Mouse (Mus musculus): Measurements from ENCODE around the gene Ror2.

The Ror2 gene

DNA sequence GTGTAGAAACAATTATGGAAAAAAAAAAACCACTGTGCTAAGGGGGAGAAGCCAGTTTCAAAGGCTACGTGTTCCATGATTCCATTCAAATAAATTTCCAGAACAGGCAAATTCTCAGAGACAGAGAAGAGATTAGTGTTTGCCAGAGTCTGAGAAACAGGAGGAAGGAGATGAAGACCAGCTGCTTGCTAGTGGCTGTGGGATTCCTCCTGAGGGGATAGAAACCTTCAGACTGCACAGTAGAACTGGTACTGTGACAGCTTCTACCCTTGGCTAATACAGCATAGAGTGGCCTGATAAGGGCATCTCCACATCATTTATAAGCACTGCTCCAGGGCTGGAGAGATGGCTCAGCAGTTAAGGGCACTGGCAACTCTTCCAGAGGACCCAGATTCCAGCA, 11.2 kb downstream of the Ror2 start:
- no peak for DNase-seq (ENCODE audit: low read depth)

DNA sequence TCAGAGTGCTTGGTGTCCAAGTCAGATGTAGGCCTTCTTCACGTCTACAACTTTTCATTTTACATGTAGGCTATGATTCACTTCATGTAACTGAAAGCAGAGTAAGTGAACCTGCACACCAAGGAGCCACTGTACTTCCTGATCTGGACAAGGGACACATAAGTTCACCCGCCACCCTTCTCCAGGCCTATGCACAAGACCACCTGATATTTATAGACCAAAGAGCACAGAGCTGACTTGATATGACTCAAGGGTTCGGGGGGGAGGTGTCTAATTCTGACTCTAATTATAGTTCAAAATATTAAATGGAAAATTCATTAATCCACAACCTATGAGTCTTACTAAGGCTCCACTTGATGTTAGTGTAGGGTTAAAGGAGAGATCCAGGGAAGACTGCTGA, 14.3 kb downstream of the Ror2 start:
- no peak for DNase-seq (ENCODE audit: low read depth)

DNA sequence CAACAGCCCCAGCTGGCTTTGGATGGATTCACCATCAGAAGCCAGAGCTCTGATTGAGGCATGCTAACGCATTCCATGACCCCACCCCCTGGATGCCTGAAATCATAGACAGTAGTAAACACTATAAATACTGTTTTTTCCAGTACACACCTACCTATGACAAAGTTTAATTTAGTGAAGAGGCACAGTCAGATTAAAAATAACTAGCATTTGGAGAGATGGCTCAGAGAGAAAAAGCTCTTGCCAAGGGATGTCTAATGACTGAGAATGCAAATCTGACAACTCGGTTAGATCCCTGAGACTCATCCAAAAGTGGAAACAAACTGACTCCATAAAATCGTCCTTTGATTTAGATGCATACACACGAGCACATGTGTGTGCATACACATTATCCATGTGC, 15.4 kb downstream of the Ror2 start:
- no peak for DNase-seq (ENCODE audit: low read depth)

DNA sequence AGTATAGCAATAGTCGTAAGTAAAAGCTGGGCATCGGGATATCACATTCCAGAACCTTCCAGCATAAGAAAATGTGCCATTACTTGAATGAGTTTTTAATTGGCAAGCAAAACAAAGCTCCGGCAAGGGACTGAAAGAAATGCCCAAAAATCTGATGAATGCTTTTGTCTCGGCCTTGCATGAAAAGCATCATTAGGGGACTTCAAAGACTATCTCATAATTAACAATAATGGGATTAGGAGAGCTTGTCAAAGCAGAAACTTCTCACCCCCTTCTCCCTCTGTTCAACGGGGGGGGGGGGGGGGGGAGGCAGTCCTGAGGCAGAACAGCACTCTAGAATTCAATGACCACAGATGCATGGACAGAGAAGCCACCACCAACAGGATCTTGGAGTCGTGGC, 17.4 kb downstream of the Ror2 start:
- DNase-seq (ENCODE audit: low read depth): no peak

DNA sequence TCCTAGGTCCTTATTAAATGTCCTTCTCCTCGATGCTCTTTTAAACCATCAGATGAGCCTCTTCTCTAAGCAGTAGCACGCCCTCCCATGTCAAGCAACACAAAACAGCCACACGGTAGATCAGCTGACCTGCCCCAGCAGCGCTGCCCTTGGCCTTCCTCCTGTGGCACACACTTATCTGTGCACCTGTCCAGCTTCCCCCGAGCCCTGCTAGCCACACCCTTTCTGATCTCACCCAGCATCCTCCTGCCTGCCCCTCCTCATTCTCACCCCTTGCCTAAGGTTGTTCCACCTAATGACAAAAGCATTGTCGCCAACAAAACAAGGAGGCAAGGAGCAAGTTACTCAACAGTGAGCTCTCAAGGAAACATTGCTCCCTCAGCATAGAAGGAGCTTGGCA, 18.1 kb downstream of the Ror2 start:
- no peak for DNase-seq (ENCODE audit: low read depth)

DNA sequence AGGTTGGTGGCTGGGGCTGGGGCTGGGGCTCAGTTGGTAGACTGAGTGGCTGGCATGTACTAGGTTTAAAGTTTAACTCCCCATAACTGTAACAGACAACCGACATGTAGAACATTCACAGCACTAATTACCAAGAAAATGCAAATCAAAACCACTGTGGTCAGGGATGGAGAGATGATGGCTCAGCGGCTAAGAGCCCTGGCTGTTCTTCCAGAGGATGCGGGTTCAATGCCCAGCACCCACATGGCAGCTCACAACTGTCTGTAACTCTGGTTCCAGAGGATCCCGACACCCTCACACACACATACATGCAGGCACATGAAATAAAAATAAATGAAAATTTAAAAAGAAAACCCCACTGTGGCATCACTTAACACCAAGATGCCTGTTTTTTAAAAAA, 18.8 kb downstream of the Ror2 start:
- no peak for DNase-seq (ENCODE audit: low read depth)

DNA sequence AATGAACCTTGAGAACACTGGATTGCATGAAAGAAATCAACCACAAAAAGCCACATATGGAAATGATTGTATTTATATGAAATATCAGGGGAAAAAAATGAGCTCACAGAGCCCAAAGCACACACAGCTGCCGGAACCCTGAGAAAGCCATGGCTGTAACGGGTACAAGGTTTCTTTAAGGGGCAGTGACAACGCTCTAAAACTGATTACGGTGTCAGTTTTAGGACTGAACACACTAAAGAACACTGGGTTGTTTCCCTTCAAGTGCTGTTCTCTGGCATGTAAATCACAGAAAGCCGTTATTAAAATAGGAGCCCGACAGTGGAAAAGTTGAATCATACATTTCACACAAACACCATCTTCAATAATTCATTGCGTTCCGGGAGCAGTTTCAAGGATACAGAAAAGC, 19.4 kb downstream of the Ror2 start:
- DNase-seq (ENCODE audit: low read depth): no peak

DNA sequence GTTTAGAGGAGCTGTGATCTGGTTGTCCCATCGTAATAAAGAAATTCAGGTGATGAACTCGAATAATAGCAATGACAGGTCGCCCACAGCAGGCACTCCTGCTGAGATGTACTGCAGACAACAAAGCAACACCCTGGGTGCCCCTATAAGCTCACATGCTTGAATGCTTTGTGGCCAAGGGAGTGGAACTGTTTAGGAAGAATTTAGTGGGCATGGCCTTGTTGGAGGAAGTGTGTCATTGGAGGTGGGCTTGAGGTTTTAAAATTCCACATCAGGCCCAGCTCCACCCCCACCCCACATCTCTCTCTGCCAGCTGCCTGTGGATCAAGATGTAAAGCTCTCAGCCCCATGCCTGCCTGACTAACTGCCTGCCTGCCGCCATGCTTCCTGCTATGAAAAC, 21.0 kb downstream of the Ror2 start:
- no peak for DNase-seq (ENCODE audit: low read depth)

DNA sequence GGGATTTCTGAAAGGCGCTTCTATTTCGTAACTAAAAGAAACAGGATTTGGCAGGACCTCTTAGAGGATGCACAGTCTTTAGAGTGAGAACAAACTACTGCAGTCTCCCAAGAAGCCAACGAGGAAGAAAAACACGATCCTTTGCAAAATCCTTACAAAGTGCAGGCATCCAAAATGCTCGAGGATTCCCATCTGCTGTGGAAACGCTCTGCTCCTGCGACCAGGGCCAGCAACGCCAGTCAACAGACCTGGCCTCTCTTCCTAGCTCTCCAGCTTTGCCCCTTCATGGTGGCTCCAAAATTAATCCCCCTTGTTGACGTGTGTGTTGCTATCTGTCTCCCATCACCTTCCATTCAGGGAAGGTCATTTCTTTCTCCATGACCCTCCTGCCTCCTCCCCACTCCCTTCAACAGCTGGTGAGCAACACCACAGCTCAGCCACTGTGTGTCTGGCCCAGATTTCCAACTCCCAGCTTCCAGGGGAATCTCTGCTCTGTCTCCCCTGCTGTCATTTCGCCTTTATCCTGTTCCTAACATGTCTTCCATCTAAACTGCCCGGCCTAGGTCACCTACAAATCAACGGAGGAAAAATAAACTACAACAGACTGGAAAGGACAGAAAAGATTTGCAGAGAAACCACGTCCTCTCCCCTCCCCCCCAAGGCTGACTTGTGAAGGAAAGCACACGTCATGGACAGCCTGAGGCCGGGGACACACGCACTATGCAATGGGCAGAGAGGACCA, 23.2 kb downstream of the Ror2 start:
- no peak for DNase-seq (ENCODE audit: low read depth)

DNA sequence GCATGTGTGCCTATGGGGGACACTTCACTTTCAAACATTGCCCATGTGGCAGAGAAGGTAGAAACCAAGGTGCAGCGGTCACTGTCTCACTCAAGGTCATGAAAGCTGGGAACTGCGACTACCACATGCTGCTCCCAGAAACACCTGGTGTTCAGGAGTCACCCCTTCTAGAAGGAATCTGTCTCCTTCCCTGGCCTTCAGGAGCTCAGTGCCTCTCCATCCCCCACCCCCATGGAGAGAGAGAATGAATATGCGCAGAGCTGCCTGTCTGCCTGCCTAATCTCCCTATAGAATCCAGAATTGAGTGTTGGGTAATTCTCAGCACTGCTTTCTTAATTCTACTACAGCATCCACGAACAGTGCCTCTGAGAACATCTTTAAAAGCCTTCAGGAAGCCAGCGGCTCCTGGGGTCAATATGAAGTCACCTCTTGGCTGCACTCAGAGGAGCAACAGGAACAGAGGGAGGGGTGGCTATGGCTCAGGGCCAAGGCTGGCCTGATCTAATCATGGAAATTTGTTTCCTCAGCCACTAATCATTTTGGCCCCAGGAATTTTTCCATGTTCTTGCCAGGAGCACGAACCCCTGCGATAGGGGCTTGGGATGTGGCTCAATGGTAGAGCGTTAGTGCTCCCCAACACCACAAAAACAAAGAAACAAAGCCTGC, 24.7 kb downstream of the Ror2 start:
- DNase-seq (ENCODE audit: low read depth): no peak

DNA sequence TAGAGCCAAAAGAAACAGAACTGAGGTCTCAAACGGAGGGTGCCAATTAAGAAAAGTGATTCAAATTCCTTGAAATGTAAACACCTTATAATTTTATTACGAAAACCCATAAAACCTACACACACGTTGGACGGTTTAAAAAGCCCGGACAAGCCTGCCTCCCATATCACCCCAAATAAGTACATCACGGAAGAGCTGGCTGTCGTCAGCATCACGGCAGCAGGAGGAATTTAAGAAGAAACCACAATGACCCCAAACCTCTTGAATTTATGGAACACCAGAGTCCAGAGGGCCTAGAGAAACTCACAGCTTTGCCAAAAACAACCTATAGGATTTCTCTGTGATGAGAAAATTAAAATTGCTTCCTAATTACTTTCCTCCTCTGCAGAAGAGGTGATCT, 27.0 kb downstream of the Ror2 start:
- no peak for DNase-seq (ENCODE audit: low read depth)

DNA sequence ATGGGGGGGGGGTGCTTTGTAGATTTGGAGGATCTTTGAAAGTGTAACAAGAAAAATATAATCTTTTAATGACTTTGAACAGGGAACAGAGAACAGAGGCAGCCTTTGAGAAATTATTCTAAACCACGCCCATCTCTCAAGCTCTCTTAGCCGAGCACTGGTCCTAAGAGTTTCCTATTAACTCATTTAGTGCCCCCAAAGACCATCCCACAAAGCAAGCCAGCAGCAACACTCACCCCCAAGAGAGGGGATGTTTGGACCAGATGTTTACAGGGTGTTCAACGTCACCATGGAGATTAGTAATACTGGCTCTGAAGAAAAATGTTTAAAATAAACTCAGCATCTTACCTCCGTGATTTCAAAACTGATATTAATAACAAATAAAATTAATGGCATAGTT, 27.4 kb downstream of the Ror2 start:
- no peak for DNase-seq (ENCODE audit: low read depth)

DNA sequence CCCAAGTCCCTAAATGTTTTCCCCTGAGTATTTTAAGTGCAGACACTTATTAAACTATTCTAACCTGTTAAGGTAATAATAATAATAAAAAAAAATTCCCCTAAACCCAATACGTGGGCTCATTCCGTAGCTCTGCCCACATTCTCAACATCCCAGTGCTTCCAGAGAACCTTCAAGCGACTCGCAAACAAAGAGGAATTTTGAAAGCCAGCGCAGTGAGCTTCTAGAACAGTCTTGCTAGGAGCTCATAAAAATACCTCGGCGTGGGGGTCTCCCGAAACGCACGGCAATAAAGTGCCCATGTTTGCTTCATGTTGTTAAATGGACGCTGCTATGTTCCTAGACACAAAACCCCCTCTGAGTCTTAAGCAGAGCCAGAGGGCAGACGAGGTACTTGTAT, 32.7 kb downstream of the Ror2 start:
- no peak for DNase-seq (ENCODE audit: low read depth)

DNA sequence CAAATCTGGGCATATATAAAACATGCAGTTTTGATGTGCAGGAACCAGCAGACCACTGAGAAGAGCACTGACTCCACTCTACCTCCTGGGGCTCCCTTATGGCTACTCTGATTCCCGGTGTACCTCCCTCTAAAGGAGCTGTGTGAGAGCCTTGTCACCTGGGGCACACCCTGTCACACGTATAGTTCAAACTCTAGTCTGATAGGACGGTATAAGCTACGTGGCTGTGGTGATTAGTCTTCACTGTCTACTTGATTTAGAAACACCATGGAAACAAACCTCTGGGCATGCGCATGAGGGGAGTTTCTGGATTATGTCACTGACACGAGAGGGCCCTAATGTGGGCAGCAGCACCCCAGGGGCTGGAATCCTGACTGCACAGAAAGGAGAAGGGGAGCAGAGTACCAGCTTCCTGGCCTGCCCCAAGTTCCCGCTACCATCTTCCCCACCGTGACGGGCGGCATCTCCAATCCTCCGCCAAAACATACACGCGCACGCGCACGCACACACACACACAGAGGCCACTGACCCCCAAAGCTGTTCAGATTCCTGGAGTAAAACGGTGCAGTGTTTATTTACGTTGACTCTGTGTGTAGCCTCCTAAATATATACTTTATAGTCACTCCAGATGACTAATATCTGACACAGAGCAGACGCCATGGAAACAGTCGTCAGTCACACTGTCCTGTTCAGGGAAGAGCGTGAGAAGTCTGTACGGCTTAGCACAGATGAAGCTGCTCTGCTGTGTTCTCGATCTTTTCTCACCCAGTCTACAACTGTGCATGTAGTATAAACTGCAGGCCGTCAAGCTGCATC, 37.1 kb downstream of the Ror2 start:
- DNase-seq (ENCODE audit: low read depth): no peak

DNA sequence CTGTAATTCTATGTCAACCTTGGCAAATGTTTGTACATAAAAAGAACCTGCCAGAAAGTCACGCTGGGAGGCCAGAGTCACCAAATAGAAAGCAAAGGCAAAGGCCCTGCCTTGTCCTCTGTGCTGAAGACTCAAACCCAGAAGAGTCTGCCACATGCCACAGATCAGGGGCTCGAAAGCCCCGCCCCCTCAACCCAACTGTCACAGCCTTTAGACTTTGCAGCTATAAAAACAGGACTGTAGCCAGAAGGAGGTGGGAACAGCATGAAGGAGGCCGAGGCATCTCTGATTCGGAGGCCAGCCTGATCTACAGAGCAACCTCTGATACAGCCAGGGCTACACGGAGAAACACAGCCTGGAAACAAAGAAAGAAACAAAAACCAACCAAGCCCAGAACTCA, 37.8 kb downstream of the Ror2 start:
- DNase-seq (ENCODE audit: low read depth): no peak

DNA sequence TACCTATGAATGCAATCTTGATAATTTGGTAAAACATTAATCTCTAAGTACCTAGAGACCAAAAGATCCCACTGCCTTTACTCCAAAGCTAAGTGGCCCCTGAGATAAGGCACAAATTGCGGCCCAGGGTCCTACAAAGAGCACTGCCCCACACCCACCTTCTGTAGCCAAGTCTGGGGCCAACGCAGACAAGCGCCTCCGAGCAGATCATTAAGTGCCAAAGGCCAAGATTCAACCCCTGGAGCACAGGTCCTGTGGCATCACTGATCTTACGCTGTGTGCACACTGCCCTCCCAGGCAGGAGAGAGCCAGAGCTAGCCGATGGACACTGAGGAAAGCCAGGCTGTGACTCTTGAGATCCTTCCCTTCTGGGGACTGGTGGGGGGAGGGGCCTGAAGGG, 38.7 kb downstream of the Ror2 start:
- DNase-seq (ENCODE audit: low read depth): no peak

DNA sequence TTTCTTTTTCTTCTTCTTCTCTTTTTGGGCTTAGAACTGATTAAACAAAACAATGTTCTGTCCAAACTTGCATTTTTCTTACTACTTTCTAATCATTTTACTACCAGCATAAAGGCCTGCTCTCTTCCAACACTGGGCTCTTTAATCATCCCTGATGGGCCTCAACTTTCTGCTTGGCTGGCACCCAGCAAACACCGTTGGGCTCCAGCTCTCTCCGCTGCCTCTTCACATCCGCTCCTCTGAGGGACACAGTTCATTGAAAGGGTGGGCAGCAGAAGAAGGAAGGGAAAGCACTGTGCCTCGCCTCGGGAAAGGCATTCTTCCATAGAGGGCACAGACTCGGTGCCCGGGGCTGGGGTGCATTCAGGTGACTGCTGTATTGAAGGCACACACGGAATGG, 41.8 kb downstream of the Ror2 start:
- DNase-seq (ENCODE audit: low read depth): no peak

DNA sequence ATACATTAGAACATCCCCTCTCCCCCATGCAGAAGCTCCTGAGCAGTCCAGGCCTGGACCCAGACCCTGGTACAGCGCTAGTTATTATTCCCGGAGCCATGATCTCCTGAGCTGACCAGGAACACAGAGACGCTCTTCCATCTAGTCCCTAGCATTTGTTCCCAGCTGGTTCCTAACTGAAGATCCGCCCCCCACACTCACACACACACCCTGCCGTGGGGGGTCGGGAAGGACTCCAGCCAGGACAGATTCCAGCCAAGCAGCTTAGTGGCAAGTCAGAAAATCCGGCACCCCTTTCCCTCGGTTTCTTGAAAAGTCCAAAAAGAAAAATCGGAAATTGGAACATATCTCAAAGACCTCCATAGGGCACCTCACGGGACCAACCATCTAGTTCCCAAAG, 48.5 kb downstream of the Ror2 start:
- no peak for DNase-seq (ENCODE audit: low read depth)

DNA sequence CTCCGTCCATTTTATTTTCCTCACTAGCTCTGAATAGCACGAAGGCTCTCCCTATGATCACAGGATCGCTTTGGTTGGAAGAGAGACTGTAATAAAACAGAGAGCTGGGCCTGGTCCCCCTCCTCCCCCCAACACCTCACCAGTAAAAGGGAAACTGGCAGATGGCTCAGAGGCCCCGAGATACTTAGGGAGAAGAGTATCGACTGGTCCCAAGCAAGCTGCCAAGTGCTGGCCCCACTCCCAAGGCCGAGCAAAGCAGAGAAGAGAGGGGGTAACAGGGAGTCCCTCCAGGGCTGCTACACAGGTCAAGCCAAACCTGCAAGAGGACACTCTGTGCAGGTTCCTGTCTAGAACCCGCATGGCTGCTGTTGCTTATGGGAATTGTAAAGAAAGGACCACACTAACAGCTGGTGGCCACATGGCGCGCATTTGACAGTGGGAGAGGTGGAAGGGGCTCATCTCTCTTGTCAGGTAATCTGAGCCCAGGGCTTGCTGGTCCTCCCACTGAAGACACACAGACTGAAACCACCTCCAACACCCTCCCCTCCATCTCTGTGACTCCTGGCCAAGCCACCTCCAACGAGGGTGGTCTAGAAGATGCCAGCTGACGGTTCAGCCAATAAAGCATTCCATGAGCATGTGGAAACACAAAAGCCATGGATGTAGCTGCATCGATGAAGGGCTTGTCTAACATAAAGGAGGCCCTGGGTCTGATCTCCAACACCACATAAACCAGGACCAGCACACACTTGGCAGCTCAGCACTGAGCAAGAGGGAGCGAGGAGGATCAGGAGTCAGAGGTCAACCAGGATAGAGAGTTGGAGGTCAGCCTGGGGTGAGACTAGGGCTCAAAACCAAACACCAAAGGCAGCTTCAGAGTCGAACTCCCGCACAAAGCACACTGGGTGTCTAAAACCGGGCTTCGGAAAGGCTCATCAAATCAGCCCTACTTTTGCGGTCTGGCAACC, 49.2 kb downstream of the Ror2 start:
- no peak for DNase-seq (ENCODE audit: low read depth)

DNA sequence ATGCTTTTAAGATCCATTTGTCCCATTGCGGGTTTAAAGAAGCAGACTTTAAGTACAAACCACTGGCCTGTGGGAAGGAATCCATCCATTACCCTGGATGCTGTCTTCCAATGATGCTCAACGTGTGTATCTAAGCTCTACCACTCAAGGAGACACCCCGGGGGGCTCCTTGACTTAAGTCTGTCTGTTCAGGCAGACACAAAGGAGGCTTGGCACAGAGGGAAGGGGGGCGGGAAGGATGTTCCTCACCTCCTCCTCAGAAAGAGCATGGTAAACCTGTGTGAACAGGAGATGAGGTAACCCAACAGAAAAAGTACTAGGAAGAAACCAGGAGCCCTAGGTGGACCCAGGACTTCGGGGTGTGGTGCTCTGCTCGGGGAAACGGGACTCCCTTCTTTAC, 50.0 kb downstream of the Ror2 start:
- no peak for DNase-seq (ENCODE audit: low read depth)

DNA sequence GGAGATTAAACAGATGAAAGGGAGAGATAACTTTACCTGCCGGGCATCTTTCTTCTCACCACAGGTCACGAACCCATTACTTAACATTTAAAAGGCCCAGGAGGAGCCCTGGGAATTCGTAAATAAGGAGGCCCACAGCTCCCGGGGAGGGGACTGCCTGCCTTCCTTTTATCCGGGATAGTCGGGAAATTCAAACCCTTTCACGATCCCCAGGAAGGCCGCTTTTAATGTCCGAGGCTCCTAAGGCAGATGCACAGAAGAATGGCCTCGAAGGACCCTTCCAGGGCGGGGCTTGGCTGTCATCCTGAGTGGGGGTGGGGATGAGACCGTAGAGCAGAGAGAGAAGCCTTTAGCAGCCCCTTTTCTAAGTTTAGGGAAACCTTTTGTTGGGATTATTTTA, 51.1 kb downstream of the Ror2 start:
- no peak for DNase-seq (ENCODE audit: low read depth)
